Mouse (Mus musculus): ENCODE measurements at regions not wholly inside any gene's neighbourhood (a gene's known extent, or its start where the extent isn't known, plus 50 kb on each side); places are given as distances from the start of the nearest gene placed in this dataset.
"Not testable (repeated sequence)": the region's sequence is repeated elsewhere in the genome, so short reads cannot be mapped to it uniquely, and the experiment has no call there.

GRCm38 (mm10) chr15:34027111-34027510, 330.6 kb downstream of the 9430069I07Rik start:
- not testable (repeated sequence) for H3K27ac ChIP-seq (ENCODE audit: insufficient read depth, low read length); H3K4me1 ChIP-seq (ENCODE audit: control insufficient read depth, insufficient read depth, low read length); H3K4me3 ChIP-seq (ENCODE audit: insufficient read depth, low read length)

- H3K4me1 ChIP-seq (ENCODE audit: control insufficient read depth, insufficient read depth, low read length), result peaks cover 3% of the 10 kb centered on the region; the same call in 1 of the 2 replicates
- H3K27ac ChIP-seq (ENCODE audit: insufficient read depth, low read length), result no peak overlapping the region
- TF ChIP-seq CTCF (IDR thresholded peaks at IDR 0.05; ENCODE audit: borderline replicate concordance, insufficient read depth, low read length), result no peak
- no peak for TF ChIP-seq POLR2A (IDR thresholded peaks at IDR 0.05; ENCODE audit: low read depth, low read length)
- H3K4me3 ChIP-seq (ENCODE audit: insufficient read depth, low read length), result no peak overlapping the region
Observed at GRCm38 (mm10) chr15:34025396-34025795, 332.3 kb downstream of the 9430069I07Rik start.

DNA sequence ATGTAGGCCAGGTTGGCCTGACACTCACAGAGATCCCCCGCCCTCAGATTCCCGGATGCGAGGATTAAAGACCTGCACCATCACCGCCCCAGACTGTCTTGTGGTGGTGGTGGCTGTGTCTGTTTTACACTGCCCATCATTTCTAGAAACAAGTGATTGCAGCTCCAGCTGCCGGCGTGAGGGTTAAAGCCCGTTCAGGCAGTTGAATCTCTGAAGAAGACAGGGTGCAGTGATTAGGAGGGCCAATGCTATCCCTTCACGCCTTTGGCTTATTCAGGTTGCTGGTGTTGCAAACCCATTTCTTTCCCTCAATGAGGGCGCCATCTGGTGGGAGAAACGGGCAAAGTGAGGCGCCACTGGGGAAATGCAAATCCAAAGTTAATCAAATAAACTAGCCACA, 335.8 kb downstream of the 9430069I07Rik start:
- H3K4me3 ChIP-seq (ENCODE audit: insufficient read depth, low read length), result no peak overlapping the region

GRCm38 (mm10) chr15:34016397-34017156, 341.1 kb downstream of the 9430069I07Rik start:
- no peak for TF ChIP-seq POLR2A (IDR thresholded peaks at IDR 0.05; ENCODE audit: low read depth, low read length)
- Histone ChIP-seq H3K4me3 (ENCODE audit: insufficient read depth, low read length) (no peak overlapping the region), H3K27ac (ENCODE audit: insufficient read depth, low read length) (no peak overlapping the region), H3K4me1 (ENCODE audit: control insufficient read depth, insufficient read depth, low read length) (no peaks in the 10 kb centered on the region)

More for the DNA sequence above, 335.8 kb downstream of the 9430069I07Rik start:
- peak; percentile 63 for TF ChIP-seq CTCF (IDR thresholded peaks at IDR 0.05; ENCODE audit: borderline replicate concordance, insufficient read depth, low read length)
- no peak for TF ChIP-seq POLR2A (IDR thresholded peaks at IDR 0.05; ENCODE audit: low read depth, low read length)
- H3K4me1 ChIP-seq (ENCODE audit: control insufficient read depth, insufficient read depth, low read length), result peaks cover 2% of the 10 kb centered on the region; the same call in 1 of the 2 replicates
- H3K27ac ChIP-seq (ENCODE audit: insufficient read depth, low read length), result no peak overlapping the region

- H3K4me1 ChIP-seq (ENCODE audit: control insufficient read depth, insufficient read depth, low read length), result no peaks in the 10 kb centered on the region
- H3K4me3 ChIP-seq (ENCODE audit: insufficient read depth, low read length), result no peak overlapping the region
- H3K27ac ChIP-seq (ENCODE audit: insufficient read depth, low read length), result no peak overlapping the region
- TF ChIP-seq POLR2A (IDR thresholded peaks at IDR 0.05; ENCODE audit: low read depth, low read length) (no peak), CTCF (IDR thresholded peaks at IDR 0.05; ENCODE audit: borderline replicate concordance, insufficient read depth, low read length) (no peak)
Observed at GRCm38 (mm10) chr15:34008591-34008990, 349.1 kb downstream of the 9430069I07Rik start.

GRCm38 (mm10) chr15:33992383-33992782, 365.3 kb downstream of the 9430069I07Rik start:
- Histone ChIP-seq H3K27ac (ENCODE audit: insufficient read depth, low read length) (no peak overlapping the region), H3K4me3 (ENCODE audit: insufficient read depth, low read length) (no peak overlapping the region), H3K4me1 (ENCODE audit: control insufficient read depth, insufficient read depth, low read length) (no peaks in the 10 kb centered on the region)
- TF ChIP-seq CTCF (IDR thresholded peaks at IDR 0.05; ENCODE audit: borderline replicate concordance, insufficient read depth, low read length) (no peak), POLR2A (IDR thresholded peaks at IDR 0.05; ENCODE audit: low read depth, low read length) (no peak)

DNA sequence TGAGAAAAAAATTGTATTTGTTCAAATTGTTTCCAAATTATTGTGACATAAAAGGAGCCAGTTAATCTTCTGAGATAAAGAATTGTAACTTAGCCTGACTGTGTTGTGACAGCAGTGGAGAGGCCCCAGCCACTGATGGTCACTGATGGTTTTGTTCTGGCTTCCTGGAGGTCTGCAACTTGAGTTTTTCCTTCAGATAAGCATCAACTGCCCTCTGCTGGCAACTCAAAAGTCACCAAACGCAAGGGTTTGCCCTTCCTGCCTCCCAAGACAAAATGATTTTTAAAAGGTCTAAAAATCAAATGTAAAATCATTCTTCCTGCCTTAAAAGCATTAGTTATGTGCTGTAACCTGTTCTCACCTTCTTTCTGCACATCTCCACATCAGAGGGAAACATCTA, 382.6 kb downstream of the 9430069I07Rik start:
- Histone ChIP-seq H3K4me1 (ENCODE audit: control insufficient read depth, insufficient read depth, low read length) (no peaks in the 10 kb centered on the region), H3K27ac (ENCODE audit: insufficient read depth, low read length) (no peak overlapping the region), H3K4me3 (ENCODE audit: insufficient read depth, low read length) (no peak overlapping the region)
- no peak for TF ChIP-seq CTCF (IDR thresholded peaks at IDR 0.05; ENCODE audit: borderline replicate concordance, insufficient read depth, low read length)
- TF ChIP-seq POLR2A (IDR thresholded peaks at IDR 0.05; ENCODE audit: low read depth, low read length), result no peak

- Histone ChIP-seq H3K4me3 (ENCODE audit: insufficient read depth, low read length) (no peak overlapping the region), H3K4me1 (ENCODE audit: control insufficient read depth, insufficient read depth, low read length) (no peaks in the 10 kb centered on the region), H3K27ac (ENCODE audit: insufficient read depth, low read length) (no peak overlapping the region)
- TF ChIP-seq POLR2A (IDR thresholded peaks at IDR 0.05; ENCODE audit: low read depth, low read length) (no peak), CTCF (IDR thresholded peaks at IDR 0.05; ENCODE audit: borderline replicate concordance, insufficient read depth, low read length) (no peak)
Observed at GRCm38 (mm10) chr15:33973466-33973865, 384.2 kb downstream of the 9430069I07Rik start.

GRCm38 (mm10) chr15:33969409-33969808, 388.3 kb downstream of the 9430069I07Rik start:
- Histone ChIP-seq H3K27ac (ENCODE audit: insufficient read depth, low read length) (no peak overlapping the region), H3K4me3 (ENCODE audit: insufficient read depth, low read length) (no peak overlapping the region), H3K4me1 (ENCODE audit: control insufficient read depth, insufficient read depth, low read length) (no peaks in the 10 kb centered on the region)
- no peak for TF ChIP-seq CTCF (IDR thresholded peaks at IDR 0.05; ENCODE audit: borderline replicate concordance, insufficient read depth, low read length)
- no peak for TF ChIP-seq POLR2A (IDR thresholded peaks at IDR 0.05; ENCODE audit: low read depth, low read length)

DNA sequence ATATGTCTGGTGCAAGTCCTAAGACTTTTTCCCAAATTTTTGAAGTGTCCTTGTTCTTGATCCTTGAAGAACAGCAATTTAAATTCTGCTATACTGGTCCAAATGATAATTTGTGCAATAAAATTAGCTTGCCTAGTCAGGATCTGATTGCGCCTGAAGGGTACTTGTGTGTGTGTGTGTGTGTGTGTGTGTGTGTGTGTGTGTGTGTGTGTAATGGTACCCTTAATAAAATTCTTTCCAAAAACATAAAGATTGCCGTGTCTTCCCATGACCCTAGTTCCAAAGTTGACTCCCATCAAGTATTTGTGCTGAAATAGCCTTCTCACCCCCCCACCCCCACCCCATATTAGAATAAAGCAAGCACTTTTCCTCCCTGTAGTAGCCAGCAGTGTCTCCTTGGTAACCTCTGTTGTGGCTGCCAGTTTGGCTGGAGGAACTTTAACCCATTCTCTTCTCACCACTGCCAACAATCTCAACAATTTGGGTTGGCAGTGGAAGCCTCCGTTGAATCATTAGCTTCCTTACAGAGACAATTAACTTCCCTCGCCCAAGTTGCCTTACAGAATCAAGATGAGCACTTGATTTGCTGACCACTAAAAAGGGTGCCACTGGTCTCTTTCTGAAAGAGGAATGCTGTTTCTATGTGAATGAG, 422.5 kb downstream of the 9430069I07Rik start:
- TF ChIP-seq CTCF (IDR thresholded peaks at IDR 0.05; ENCODE audit: borderline replicate concordance, insufficient read depth, low read length), result no peak
- no peak for TF ChIP-seq POLR2A (IDR thresholded peaks at IDR 0.05; ENCODE audit: low read depth, low read length)
- H3K27ac ChIP-seq (ENCODE audit: insufficient read depth, low read length), result no peak overlapping the region
- no peak overlapping the region for H3K4me3 ChIP-seq (ENCODE audit: insufficient read depth, low read length)
- no peaks in the 10 kb centered on the region for H3K4me1 ChIP-seq (ENCODE audit: control insufficient read depth, insufficient read depth, low read length)

All from embryonic fibroblast, embryonic 13.5 days (primary cell).